In the genomic region with DNA sequence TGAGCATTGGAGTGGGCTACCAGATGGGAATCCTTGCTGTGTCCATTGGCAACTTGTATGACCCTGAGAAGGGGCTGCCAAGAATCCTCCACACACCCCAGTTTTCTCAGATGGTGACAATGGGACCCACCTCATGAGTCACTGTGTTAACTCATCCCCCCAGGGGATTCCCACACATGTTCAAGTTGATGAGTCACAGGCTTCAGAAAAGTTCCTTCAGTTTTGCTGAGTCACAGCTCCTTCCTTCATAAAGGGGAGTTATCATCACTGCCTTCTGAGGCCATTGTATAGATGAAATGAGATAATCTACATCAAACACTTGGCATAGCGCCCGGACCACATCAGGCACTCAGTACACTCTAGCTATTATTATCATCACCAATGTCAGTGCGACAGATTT, we compare ENCODE assay signal across 8 mouse cellular contexts.
DNase-seq lines count a peak whose midpoint lies in the region; ATAC-seq lines count a peak whose summit lies in the region.

No protein-coding gene starts in this region.

- no peak overlapping the region for H3K4me3 ChIP-seq in kidney, embryonic 14.5 days (ENCODE audit: low read length)
- H3K4me3 ChIP-seq in heart, embryonic 10.5 days: no peak overlapping the region
- H3K4me3 ChIP-seq in limb, embryonic 13.5 days: no peak overlapping the region

- H3K4me2 ChIP-seq in kidney, embryonic 14.5 days (replicated peaks; ENCODE audit: low read depth, low read length): no peak overlapping the region
- H3K4me2 ChIP-seq in limb, embryonic 13.5 days (replicated peaks): no peak overlapping the region

- no peak overlapping the region for H3K9ac ChIP-seq in kidney, embryonic 14.5 days (ENCODE audit: low read depth, low read length)
- H3K9ac ChIP-seq in limb, embryonic 13.5 days: no peak overlapping the region

- H3K36me3 ChIP-seq in kidney, embryonic 14.5 days (ENCODE audit: control insufficient read depth, insufficient read depth, low read length): no peaks in the 10 kb centered on the region
- no peaks in the 10 kb centered on the region for H3K36me3 ChIP-seq in heart, embryonic 10.5 days
- no peaks in the 10 kb centered on the region for H3K36me3 ChIP-seq in limb, embryonic 13.5 days

- WGBS in kidney, embryonic 14.5 days: 76% methylated on average over 3 of the region's 3 CpGs
- WGBS in heart, embryonic 10.5 days: 81% methylated on average over 3 of the region's 3 CpGs
- WGBS in limb, embryonic 13.5 days: 91% methylated on average over 3 of the region's 3 CpGs

- H3K9me3 ChIP-seq in kidney, embryonic 14.5 days (ENCODE audit: control insufficient read depth, low read length): no peaks in the 10 kb centered on the region
- H3K9me3 ChIP-seq in heart, embryonic 10.5 days: no peaks in the 10 kb centered on the region
- no peaks in the 10 kb centered on the region for H3K9me3 ChIP-seq in limb, embryonic 13.5 days

- H3K27ac ChIP-seq in kidney, embryonic 14.5 days (ENCODE audit: low read depth, low read length): peak overlapping the region; percentile 79; the same call in 1 of the 2 replicates
- peak overlapping the region; percentile 83; the same call in 1 of the 2 replicates for H3K27ac ChIP-seq in heart, embryonic 10.5 days
- peak overlapping the region; percentile 79; the same call in 1 of the 2 replicates for H3K27ac ChIP-seq in limb, embryonic 13.5 days

- DNase-seq in kidney, adult 11 months: no peak
- peak; percentile 63 for DNase-seq in CD4-positive, CD25-positive, alpha-beta regulatory T cell, adult 2 months (ENCODE audit: low read depth, low spot score)
- peak; percentile 32 for DNase-seq in adrenal gland, postnatal 14 days
- no peak for DNase-seq in heart, embryonic 10.5 days (ENCODE audit: low spot score)
- DNase-seq in right cerebral cortex, postnatal 36 days (ENCODE audit: low spot score in 2 of 2): peak; percentile 56 to 63
- no peak for DNase-seq in thymus, postnatal 14 days

- ATAC-seq in kidney, embryonic 14.5 days (ENCODE audit: low FRiP score, low TSS enrichment): no peak
- no peak for ATAC-seq in limb, embryonic 13.5 days (ENCODE audit: low FRiP score, low read depth)

- no peaks in the 10 kb centered on the region for H3K27me3 ChIP-seq in kidney, embryonic 14.5 days (ENCODE audit: control insufficient read depth, insufficient read depth, low read length)
- H3K27me3 ChIP-seq in heart, embryonic 10.5 days (ENCODE audit: insufficient read depth, poor library complexity, severe bottlenecking): no peaks in the 10 kb centered on the region
- H3K27me3 ChIP-seq in limb, embryonic 13.5 days: no peaks in the 10 kb centered on the region

- H3K4me1 ChIP-seq in kidney, embryonic 14.5 days (ENCODE audit: control insufficient read depth, insufficient read depth, low read length): peaks cover 18% of the 10 kb centered on the region
- H3K4me1 ChIP-seq in heart, embryonic 10.5 days: peaks cover 40% of the 10 kb centered on the region
- peaks cover 39% of the 10 kb centered on the region for H3K4me1 ChIP-seq in limb, embryonic 13.5 days

Comparison
In these comparisons a context has a peak if more than half of its experiments do, and no peak if none do; other contexts are left out.
1. DNase-seq: peak in CD4-positive, CD25-positive, alpha-beta regulatory T cell, adult 2 months (single experiment), adrenal gland, postnatal 14 days (single experiment) and right cerebral cortex, postnatal 36 days (2 of 2); none in kidney, adult 11 months (single experiment), heart, embryonic 10.5 days (single experiment) and thymus, postnatal 14 days (single experiment).
2. Peak in every context shown above with its lines, with median percentiles within 50 percentile points of each other: H3K27ac ChIP-seq.